Mouse (Mus musculus) kidney, embryonic 16.5 days (tissue): ENCODE data around the gene Armc9. TPM values are rescaled to one million over a fixed set of nuclear protein-coding genes. Genes with fewer than 3 reads are reported as not detected.
A peak's percentile ranks its signal among the peaks of the same experiment; 100 is the strongest.

ENCODE experiments used
- ATAC-seq: fragments of 200-750 bp; cut with Nextera tagmentation; 2 replicates; pipeline ENCODE4 v1.8.0; 2017; ENCODE audit warnings: moderate TSS enrichment; ENCODE audit not compliant: low FRiP score, low TSS enrichment
- H3K27ac ChIP-seq: fragments of 300-500 bp; sonication (generic); 2 replicates; pipeline ENCODE4 v1.5.1; 2014; ENCODE audit warnings: low read length
- H3K27me3 ChIP-seq: fragments of 300-500 bp; sonication (generic); 2 replicates; pipeline ENCODE4 v1.6.1; 2014; ENCODE audit warnings: low read length, control low read depth, mixed read lengths; ENCODE audit not compliant: insufficient read depth
- H3K36me3 ChIP-seq: fragments of 300-500 bp; sonication (generic); 2 replicates; pipeline ENCODE4 v1.6.1; 2014; ENCODE audit warnings: low read length, control low read depth, mixed read lengths; ENCODE audit not compliant: insufficient read depth
- H3K4me1 ChIP-seq: fragments of 300-500 bp; sonication (generic); 2 replicates; pipeline ENCODE4 v1.6.1; 2014; ENCODE audit warnings: low read length, control low read depth, mixed read lengths; ENCODE audit not compliant: insufficient read depth
- H3K4me2 ChIP-seq: fragments of 300-500 bp; sonication (generic); replicated peaks from 2 replicates; pipeline ENCODE4 v1.6.1; 2014; ENCODE audit warnings: low read depth, low read length
- H3K4me3 ChIP-seq: fragments of 300-500 bp; sonication (generic); 2 replicates; pipeline ENCODE4 v1.5.1; 2014; ENCODE audit warnings: mild to moderate bottlenecking, low read length
- H3K9ac ChIP-seq: fragments of 300-500 bp; sonication (generic); replicated peaks from 2 replicates; pipeline ENCODE4 v1.6.1; 2014; ENCODE audit warnings: low read length
- H3K9me3 ChIP-seq: fragments of 300-500 bp; sonication (generic); 2 replicates; pipeline ENCODE4 v1.6.1; 2016; ENCODE audit warnings: low read length, control low read depth
- WGBS: fragments of 180-500 bp; shearing (Covaris S2); extraction: QIAGEN DNeasy Blood & Tissue Kit; methylation state at CpG from one replicate; pipeline ENCODE4 v1.1.7; 2014; 5-methylcytosine and 5-hydroxymethylcytosine counted together
- polyA plus RNA-seq: library from polyadenylated mRNA; unstranded; fragments of >200 nt; fragmentation: Nextera tagmentation; extraction: Ambion mirVana; gene quantifications from 2 replicates; pipeline ENCODE4 v1.2.1, GENCODE M21; 2015

Gene Armc9
- polyA plus RNA-seq, 1 experiment from 2014 or later: 26.2 TPM

DNA sequence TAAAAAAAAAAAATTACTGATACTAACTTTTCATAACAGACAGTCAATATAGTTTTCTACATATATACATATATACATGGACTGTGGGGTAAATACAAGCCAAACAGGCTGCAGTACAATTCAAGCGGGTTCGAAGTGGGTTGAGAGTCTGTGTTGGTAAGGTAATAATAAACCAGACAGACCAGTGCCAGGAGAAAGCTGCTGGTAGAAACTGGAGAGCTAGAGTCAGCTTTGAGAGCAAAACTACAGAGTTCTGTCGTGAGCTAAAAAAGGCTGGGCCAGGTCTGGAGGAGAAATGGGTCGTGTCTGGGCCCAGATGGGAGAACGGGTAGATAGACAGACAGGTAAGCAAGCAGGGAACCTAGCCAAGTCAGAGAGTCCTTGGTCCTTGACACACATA lies 129.5 kb downstream of the Armc9 start:
- H3K27ac ChIP-seq: no peak overlapping the region
- no peaks in the 10 kb centered on the region for H3K27me3 ChIP-seq
- no peak overlapping the region for H3K4me2 ChIP-seq
- no peaks in the 10 kb centered on the region for H3K36me3 ChIP-seq
- H3K9me3 ChIP-seq: no peaks in the 10 kb centered on the region
- no peak overlapping the region for H3K4me3 ChIP-seq
- 84% methylated on average over 5 of the region's 5 CpGs for WGBS
- 0 out of 2 replicates have a peak, but pooled peaks cover 4% of the 10 kb centered on the region for H3K4me1 ChIP-seq
- H3K9ac ChIP-seq: no peak overlapping the region
- no peak for ATAC-seq

DNA sequence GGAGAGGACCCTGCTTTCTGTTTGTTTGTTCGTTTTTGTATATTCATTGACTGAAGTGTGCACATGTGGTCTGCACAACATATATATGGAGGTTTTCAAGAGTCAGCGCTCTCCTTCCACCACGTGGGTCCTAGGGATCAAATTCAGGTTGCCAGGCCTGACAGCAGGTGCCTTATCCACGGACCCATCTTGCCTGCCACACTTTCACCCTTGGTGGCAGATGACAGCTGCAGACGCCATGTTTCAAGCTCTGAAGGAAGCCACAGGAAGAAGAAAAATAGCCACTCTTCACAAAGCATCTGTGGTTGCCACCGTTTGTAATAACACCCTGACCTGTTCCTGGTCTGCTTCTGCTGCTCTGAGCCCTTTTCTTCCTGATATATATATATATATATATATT lies 130.7 kb downstream of the Armc9 start:
- 85% methylated on average over 6 of the region's 6 CpGs for WGBS
- no peak for ATAC-seq
- H3K4me3 ChIP-seq: no peak overlapping the region

DNA sequence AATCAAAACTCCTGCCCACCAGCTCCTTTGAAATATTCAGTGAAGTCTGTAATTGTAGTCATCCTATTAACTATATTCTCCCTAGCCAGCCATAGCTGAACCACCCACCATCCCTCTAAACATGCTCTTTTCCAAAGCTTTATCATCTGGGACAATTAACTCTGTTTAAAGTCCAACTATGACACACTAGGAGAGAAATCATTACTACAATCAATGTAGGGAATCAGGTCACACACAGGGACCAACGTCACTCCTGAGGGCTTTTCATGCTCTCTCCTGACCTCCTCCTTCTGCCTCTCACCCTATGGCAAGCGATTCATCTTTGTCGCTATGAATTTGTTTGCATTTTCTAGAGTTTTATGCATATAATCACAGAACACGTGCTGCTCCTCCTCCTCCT lies 132.9 kb downstream of the Armc9 start:
- 83% methylated on average over 4 of the region's 4 CpGs for WGBS
- H3K9ac ChIP-seq: no peak overlapping the region
- no peaks in the 10 kb centered on the region for H3K4me1 ChIP-seq
- H3K36me3 ChIP-seq: no peaks in the 10 kb centered on the region
- H3K9me3 ChIP-seq: no peaks in the 10 kb centered on the region
- H3K27me3 ChIP-seq: no peaks in the 10 kb centered on the region
- H3K4me3 ChIP-seq: no peak overlapping the region
- no peak overlapping the region for H3K4me2 ChIP-seq
- no peak for ATAC-seq
- no peak overlapping the region for H3K27ac ChIP-seq

More for the DNA sequence above, 130.7 kb downstream of the Armc9 start:
- Histone ChIP-seq H3K36me3 (no peaks in the 10 kb centered on the region), H3K4me1 (0 out of 2 replicates have a peak, but pooled peaks cover 4% of the 10 kb centered on the region), H3K4me2 (no peak overlapping the region), H3K27me3 (no peaks in the 10 kb centered on the region), H3K9ac (no peak overlapping the region), H3K9me3 (no peaks in the 10 kb centered on the region), H3K27ac (no peak overlapping the region)

DNA sequence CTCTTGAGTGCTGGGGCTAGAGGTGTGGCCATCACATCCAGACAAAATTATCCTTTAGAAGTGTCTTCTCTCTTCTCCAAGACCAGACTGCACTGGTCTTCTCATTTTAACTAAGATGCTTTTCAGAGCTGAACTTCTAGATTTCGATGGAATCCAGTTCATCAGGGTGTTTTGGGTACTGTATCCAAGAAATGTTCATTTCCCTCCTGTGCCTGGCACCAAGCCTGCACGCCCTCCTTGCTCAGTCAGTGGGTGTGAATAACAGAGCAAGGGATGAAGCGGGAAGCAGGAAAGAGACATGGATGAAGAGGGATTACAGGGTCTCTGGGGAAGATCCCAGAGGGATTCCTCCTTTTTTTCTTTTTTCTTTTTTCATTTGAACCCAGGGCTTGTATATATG lies 135.9 kb downstream of the Armc9 start:
- WGBS: 71% methylated on average over 3 of the region's 3 CpGs
- no peak overlapping the region for H3K4me3 ChIP-seq
- no peak overlapping the region for H3K4me2 ChIP-seq
- no peak for ATAC-seq
- no peak overlapping the region for H3K9ac ChIP-seq
- H3K9me3 ChIP-seq: no peaks in the 10 kb centered on the region
- no peaks in the 10 kb centered on the region for H3K36me3 ChIP-seq
- H3K4me1 ChIP-seq: no peaks in the 10 kb centered on the region
- H3K27ac ChIP-seq: no peak overlapping the region
- no peaks in the 10 kb centered on the region for H3K27me3 ChIP-seq

DNA sequence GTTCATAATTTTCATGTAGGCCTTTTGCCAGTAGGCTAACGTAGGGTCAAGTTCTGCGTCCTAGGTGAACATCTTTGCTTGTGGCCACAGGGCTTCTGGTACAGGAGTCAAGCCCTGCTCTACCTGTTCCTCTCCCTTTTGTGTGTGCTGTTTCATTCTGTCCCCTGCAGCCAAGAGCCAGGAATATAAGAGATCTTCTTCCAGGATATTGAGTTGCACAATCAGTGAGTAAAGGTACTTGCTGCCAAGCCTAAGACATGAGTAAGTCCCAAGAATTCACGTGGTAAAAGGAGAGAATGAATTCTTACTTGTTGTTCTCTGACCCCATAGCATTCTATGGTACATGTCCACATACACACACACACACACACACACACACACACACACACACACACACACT lies 138.5 kb downstream of the Armc9 start:
- H3K27me3 ChIP-seq: no peaks in the 10 kb centered on the region
- ATAC-seq: no peak
- H3K4me1 ChIP-seq: no peaks in the 10 kb centered on the region
- 94% methylated on average over 3 of the region's 3 CpGs for WGBS
- no peak overlapping the region for H3K27ac ChIP-seq
- H3K36me3 ChIP-seq: no peaks in the 10 kb centered on the region
- H3K4me2 ChIP-seq: no peak overlapping the region
- H3K9ac ChIP-seq: no peak overlapping the region
- H3K4me3 ChIP-seq: no peak overlapping the region
- H3K9me3 ChIP-seq: no peaks in the 10 kb centered on the region

DNA sequence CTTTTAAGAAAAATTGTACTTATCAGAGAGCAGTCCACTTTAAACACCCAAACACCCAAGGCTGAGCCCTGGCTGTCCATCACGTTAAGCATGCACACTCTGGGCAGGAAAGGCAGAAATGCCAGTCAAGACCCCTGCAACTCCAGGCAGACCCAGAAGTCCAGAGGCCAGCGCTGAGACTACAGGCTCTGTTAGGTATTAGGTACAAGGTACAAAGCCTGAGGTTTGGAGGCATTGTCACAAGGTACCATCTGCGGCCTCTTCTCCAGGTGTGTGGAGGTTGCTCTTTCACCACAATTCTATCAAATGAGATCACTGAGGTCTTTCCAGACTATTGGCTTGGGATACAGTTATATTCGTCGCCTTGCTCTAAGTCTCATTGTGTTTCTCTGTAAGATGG lies 139.3 kb downstream of the Armc9 start:
- Histone ChIP-seq H3K9ac (no peak overlapping the region), H3K4me2 (no peak overlapping the region), H3K27ac (0 out of 2 replicates have a peak overlapping the region, but pooled peaks have one; percentile 34), H3K4me1 (no peaks in the 10 kb centered on the region), H3K27me3 (no peaks in the 10 kb centered on the region), H3K36me3 (no peaks in the 10 kb centered on the region), H3K9me3 (no peaks in the 10 kb centered on the region), H3K4me3 (no peak overlapping the region)
- WGBS: 88% methylated on average over 5 of the region's 5 CpGs
- peak; percentile 91 for ATAC-seq

DNA sequence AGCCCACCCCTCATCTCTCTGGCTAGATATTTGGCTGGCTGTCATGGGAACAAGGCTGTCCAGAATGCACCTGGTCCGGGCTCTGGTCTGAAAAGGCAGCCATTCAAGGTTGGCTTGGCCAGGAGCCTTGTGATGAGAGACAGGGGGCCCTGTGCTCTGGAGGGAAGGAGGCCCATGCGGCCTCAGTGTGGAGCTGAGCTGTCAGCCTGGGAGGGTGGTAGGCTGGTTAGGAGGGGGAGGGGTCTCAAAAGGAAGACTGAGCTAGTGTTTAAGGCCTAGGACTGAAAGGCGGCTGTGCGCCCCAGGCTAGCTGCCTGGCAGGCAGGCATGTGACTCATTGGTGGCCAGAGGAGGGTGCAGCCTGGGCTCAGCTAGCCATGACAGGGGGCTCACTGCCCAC lies 139.9 kb downstream of the Armc9 start:
- H3K4me1 ChIP-seq: no peaks in the 10 kb centered on the region
- no peaks in the 10 kb centered on the region for H3K27me3 ChIP-seq
- H3K4me2 ChIP-seq: no peak overlapping the region
- no peak overlapping the region for H3K9ac ChIP-seq
- H3K9me3 ChIP-seq: no peaks in the 10 kb centered on the region
- 0 out of 2 replicates have a peak overlapping the region, but pooled peaks have one; percentile 34 for H3K27ac ChIP-seq
- H3K36me3 ChIP-seq: no peaks in the 10 kb centered on the region
- ATAC-seq: 0 out of 2 replicates have a peak, but pooled peaks have one; percentile 28
- WGBS: 35% methylated on average over 4 of the region's 4 CpGs
- no peak overlapping the region for H3K4me3 ChIP-seq

DNA sequence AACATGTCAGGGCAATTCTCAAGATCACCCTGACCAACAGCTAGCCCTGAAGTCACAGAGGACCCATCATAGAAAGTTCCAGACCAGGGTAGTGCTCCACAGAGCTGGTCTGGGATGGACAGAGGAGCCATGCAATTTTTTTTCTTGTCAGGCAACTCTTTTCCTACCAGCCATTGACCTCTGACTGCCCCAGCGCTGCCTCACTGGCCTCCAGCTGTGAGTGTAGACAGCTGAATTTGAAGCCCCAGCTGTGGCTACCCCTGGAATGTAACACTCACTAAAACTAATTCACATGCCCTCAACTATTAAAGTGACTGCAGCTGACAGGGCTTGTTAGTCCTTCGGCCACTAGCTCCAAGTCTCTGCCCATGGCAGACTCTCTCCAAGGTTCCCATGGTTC lies 145.5 kb downstream of the Armc9 start:
- Histone ChIP-seq H3K27ac (no peak overlapping the region), H3K27me3 (peaks cover 11% of the 10 kb centered on the region), H3K36me3 (0 out of 2 replicates have a peak, but pooled peaks cover 2% of the 10 kb centered on the region), H3K9me3 (no peaks in the 10 kb centered on the region), H3K4me3 (no peak overlapping the region), H3K4me1 (peaks cover 12% of the 10 kb centered on the region; the same call in 1 of the 2 replicates), H3K9ac (no peak overlapping the region), H3K4me2 (no peak overlapping the region)
- no peak for ATAC-seq
- 30% methylated on average over 2 of the region's 2 CpGs for WGBS

DNA sequence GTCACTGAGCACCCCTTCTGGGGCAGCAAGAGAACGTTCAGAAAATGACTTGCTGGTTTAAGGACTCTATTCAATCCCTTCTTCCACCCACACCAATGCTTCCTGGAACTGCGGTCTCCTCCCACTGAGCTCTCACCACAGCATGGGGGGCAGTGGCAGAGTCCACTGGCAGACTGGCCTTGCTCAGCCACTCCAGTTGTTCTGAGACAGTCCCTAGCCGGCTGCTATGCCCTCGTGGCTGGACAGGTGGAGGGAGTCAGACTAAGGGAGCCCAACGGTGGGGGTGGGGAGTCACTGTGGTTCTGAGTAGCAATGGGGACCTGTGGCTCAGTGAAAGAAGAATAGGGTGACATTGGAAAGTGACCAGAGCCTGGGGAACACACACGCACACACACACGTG lies 146.2 kb downstream of the Armc9 start:
- H3K9ac ChIP-seq: no peak overlapping the region
- 50% methylated on average over 7 of the region's 7 CpGs for WGBS
- H3K9me3 ChIP-seq: no peaks in the 10 kb centered on the region
- H3K4me1 ChIP-seq: peaks cover 12% of the 10 kb centered on the region; the same call in 1 of the 2 replicates
- peaks cover 8% of the 10 kb centered on the region; the same call in 1 of the 2 replicates for H3K36me3 ChIP-seq
- peaks cover 11% of the 10 kb centered on the region for H3K27me3 ChIP-seq
- H3K4me3 ChIP-seq: no peak overlapping the region
- no peak for ATAC-seq
- H3K4me2 ChIP-seq: no peak overlapping the region
- H3K27ac ChIP-seq: 0 out of 2 replicates have a peak overlapping the region, but pooled peaks have one; percentile 15

DNA sequence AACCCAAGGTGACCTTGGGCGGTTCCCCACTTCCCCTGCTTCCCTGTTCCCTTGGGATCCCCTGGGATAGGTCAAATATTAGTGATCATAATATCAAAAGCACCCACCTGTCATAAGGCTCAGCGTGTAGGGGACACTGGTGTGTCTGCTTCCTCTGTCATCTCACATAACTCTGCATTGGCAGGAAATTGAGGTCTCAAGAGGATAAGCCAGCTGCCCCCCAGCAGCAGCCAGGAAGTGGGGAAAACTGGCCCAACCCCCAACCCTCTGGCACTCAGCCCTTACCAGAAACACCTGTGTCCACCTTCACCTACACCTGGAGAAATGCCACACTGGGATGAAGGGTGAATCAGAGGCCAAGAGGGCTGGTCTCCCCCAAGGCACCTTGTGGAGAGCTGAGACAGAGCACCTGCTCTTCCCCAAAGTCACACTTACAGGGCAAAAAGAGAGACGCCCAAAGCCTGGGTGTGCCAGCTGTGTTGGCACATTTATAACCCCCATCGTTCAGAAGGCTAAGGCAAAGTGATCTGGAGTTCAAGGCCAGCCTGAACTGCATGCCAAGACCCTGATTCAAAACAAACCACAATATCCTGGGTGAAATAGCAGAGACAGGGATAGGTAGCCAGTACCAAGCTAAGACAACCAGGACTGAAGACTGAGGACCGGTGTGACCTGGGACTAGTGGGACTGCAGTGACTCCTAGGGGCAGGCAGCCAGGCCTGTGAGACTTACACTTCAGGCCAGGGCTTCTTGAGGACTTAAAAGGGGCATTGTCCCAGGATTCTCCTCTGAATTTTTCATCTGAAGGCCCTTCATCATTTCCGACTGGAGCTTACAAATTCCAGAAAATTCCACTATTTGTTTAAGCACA lies 146.9 kb downstream of the Armc9 start:
- peaks cover 11% of the 10 kb centered on the region for H3K27me3 ChIP-seq
- H3K36me3 ChIP-seq: peaks cover 12% of the 10 kb centered on the region; the same call in 1 of the 2 replicates
- 55% methylated on average over 6 of the region's 6 CpGs for WGBS
- no peak overlapping the region for H3K4me3 ChIP-seq
- H3K9ac ChIP-seq: no peak overlapping the region
- ATAC-seq: no peak
- no peak overlapping the region for H3K27ac ChIP-seq
- H3K4me1 ChIP-seq: peaks cover 12% of the 10 kb centered on the region; the same call in 1 of the 2 replicates
- H3K4me2 ChIP-seq: no peak overlapping the region
- no peaks in the 10 kb centered on the region for H3K9me3 ChIP-seq
